Mouse (Mus musculus): ENCODE measurements around the gene Inf2. TPM values are rescaled to one million over a fixed set of nuclear protein-coding genes. Genes with fewer than 3 reads are reported as not detected.

The Inf2 gene
- polyA plus RNA-seq, 1 experiment from 2014 or later: 0.20 TPM

GRCm38 (mm10) chr12:112578296-112579090, 10.1 kb upstream of the Inf2 start:
- H3K36me3 ChIP-seq (ENCODE audit: control insufficient read depth, insufficient read depth, low read length): no peaks in the 10 kb centered on the region
- H3K27ac ChIP-seq (ENCODE audit: low read depth, low read length): no peak overlapping the region
- no peak overlapping the region for H3K9ac ChIP-seq (replicated peaks; ENCODE audit: low read depth, low read length)
- no peaks in the 10 kb centered on the region for H3K9me3 ChIP-seq (ENCODE audit: control insufficient read depth, low read length)
- H3K27me3 ChIP-seq (ENCODE audit: control insufficient read depth, insufficient read depth, low read length): no peaks in the 10 kb centered on the region
- 0 out of 2 replicates have a peak, but pooled peaks cover 3% of the 10 kb centered on the region for H3K4me1 ChIP-seq (ENCODE audit: control insufficient read depth, insufficient read depth, low read length)
- no peak for ATAC-seq (ENCODE audit: low read depth)
- H3K4me2 ChIP-seq (ENCODE audit: low read depth, low read length): no peak overlapping the region
- WGBS: 77% methylated on average over 6 of the region's 6 CpGs
- H3K4me3 ChIP-seq (ENCODE audit: low read depth, low read length): no peak overlapping the region

GRCm38 (mm10) chr12:112579430-112579829, 9.2 kb upstream of the Inf2 start:
- H3K27ac ChIP-seq (ENCODE audit: low read depth, low read length): no peak overlapping the region
- 0 out of 2 replicates have a peak, but pooled peaks cover 3% of the 10 kb centered on the region for H3K4me1 ChIP-seq (ENCODE audit: control insufficient read depth, insufficient read depth, low read length)
- no peaks in the 10 kb centered on the region for H3K36me3 ChIP-seq (ENCODE audit: control insufficient read depth, insufficient read depth, low read length)
- 59% methylated on average over 5 of the region's 5 CpGs for WGBS
- no peaks in the 10 kb centered on the region for H3K9me3 ChIP-seq (ENCODE audit: control insufficient read depth, low read length)
- no peak overlapping the region for H3K4me2 ChIP-seq (ENCODE audit: low read depth, low read length)
- no peaks in the 10 kb centered on the region for H3K27me3 ChIP-seq (ENCODE audit: control insufficient read depth, insufficient read depth, low read length)
- no peak for ATAC-seq (ENCODE audit: low read depth)
- no peak overlapping the region for H3K9ac ChIP-seq (replicated peaks; ENCODE audit: low read depth, low read length)
- no peak overlapping the region for H3K4me3 ChIP-seq (ENCODE audit: low read depth, low read length)

- WGBS: 84% methylated on average over 8 of the region's 8 CpGs
- no peak overlapping the region for H3K27ac ChIP-seq (ENCODE audit: low read depth, low read length)
- no peak overlapping the region for H3K4me3 ChIP-seq (ENCODE audit: low read depth, low read length)
- no peak overlapping the region for H3K9ac ChIP-seq (replicated peaks; ENCODE audit: low read depth, low read length)
- no peak overlapping the region for H3K4me2 ChIP-seq (ENCODE audit: low read depth, low read length)
- no peak for ATAC-seq (ENCODE audit: low read depth)
- no peaks in the 10 kb centered on the region for H3K27me3 ChIP-seq (ENCODE audit: control insufficient read depth, insufficient read depth, low read length)
- H3K36me3 ChIP-seq (ENCODE audit: control insufficient read depth, insufficient read depth, low read length): no peaks in the 10 kb centered on the region
- H3K4me1 ChIP-seq (ENCODE audit: control insufficient read depth, insufficient read depth, low read length): 0 out of 2 replicates have a peak, but pooled peaks cover 3% of the 10 kb centered on the region
- H3K9me3 ChIP-seq (ENCODE audit: control insufficient read depth, low read length): no peaks in the 10 kb centered on the region
Observed at GRCm38 (mm10) chr12:112579926-112580325, 8.7 kb upstream of the Inf2 start.

GRCm38 (mm10) chr12:112581113-112581512, 7.5 kb upstream of the Inf2 start:
- no peaks in the 10 kb centered on the region for H3K36me3 ChIP-seq (ENCODE audit: control insufficient read depth, insufficient read depth, low read length)
- no peaks in the 10 kb centered on the region for H3K27me3 ChIP-seq (ENCODE audit: control insufficient read depth, insufficient read depth, low read length)

GRCm38 (mm10) chr12:112584954-112585353, 3.6 kb upstream of the Inf2 start:
- no peaks in the 10 kb centered on the region for H3K36me3 ChIP-seq (ENCODE audit: control insufficient read depth, insufficient read depth, low read length)
- 0 out of 2 replicates have a peak, but pooled peaks cover 3% of the 10 kb centered on the region for H3K27me3 ChIP-seq (ENCODE audit: control insufficient read depth, insufficient read depth, low read length)
- no peak overlapping the region for H3K4me2 ChIP-seq (ENCODE audit: low read depth, low read length)
- H3K4me3 ChIP-seq (ENCODE audit: low read depth, low read length): no peak overlapping the region
- ATAC-seq (ENCODE audit: low read depth): no peak
- H3K4me1 ChIP-seq (ENCODE audit: control insufficient read depth, insufficient read depth, low read length): peaks cover 14% of the 10 kb centered on the region; the same call in 1 of the 2 replicates
- no peak overlapping the region for H3K27ac ChIP-seq (ENCODE audit: low read depth, low read length)
- H3K9ac ChIP-seq (replicated peaks; ENCODE audit: low read depth, low read length): no peak overlapping the region
- WGBS: 54% methylated on average over 7 of the region's 7 CpGs
- no peaks in the 10 kb centered on the region for H3K9me3 ChIP-seq (ENCODE audit: control insufficient read depth, low read length)

More at GRCm38 (mm10) chr12:112581113-112581512, 7.5 kb upstream of the Inf2 start:
- no peaks in the 10 kb centered on the region for H3K9me3 ChIP-seq (ENCODE audit: control insufficient read depth, low read length)
- WGBS: 91% methylated on average over 3 of the region's 3 CpGs
- ATAC-seq (ENCODE audit: low read depth): no peak
- H3K4me3 ChIP-seq (ENCODE audit: low read depth, low read length): no peak overlapping the region
- no peak overlapping the region for H3K27ac ChIP-seq (ENCODE audit: low read depth, low read length)
- H3K9ac ChIP-seq (replicated peaks; ENCODE audit: low read depth, low read length): no peak overlapping the region
- no peak overlapping the region for H3K4me2 ChIP-seq (ENCODE audit: low read depth, low read length)
- 0 out of 2 replicates have a peak, but pooled peaks cover 6% of the 10 kb centered on the region for H3K4me1 ChIP-seq (ENCODE audit: control insufficient read depth, insufficient read depth, low read length)

GRCm38 (mm10) chr12:112585924-112586538, 2.6 kb upstream of the Inf2 start:
- no peaks in the 10 kb centered on the region for H3K9me3 ChIP-seq (ENCODE audit: control insufficient read depth, low read length)
- H3K27me3 ChIP-seq (ENCODE audit: control insufficient read depth, insufficient read depth, low read length): 0 out of 2 replicates have a peak, but pooled peaks cover 3% of the 10 kb centered on the region
- H3K36me3 ChIP-seq (ENCODE audit: control insufficient read depth, insufficient read depth, low read length): no peaks in the 10 kb centered on the region
- no peak overlapping the region for H3K4me2 ChIP-seq (ENCODE audit: low read depth, low read length)
- ATAC-seq (ENCODE audit: low read depth): no peak
- WGBS: 72% methylated on average over 7 of the region's 7 CpGs
- H3K9ac ChIP-seq (replicated peaks; ENCODE audit: low read depth, low read length): no peak overlapping the region
- H3K4me3 ChIP-seq (ENCODE audit: low read depth, low read length): no peak overlapping the region
- H3K27ac ChIP-seq (ENCODE audit: low read depth, low read length): no peak overlapping the region
- H3K4me1 ChIP-seq (ENCODE audit: control insufficient read depth, insufficient read depth, low read length): peaks cover 14% of the 10 kb centered on the region; the same call in 1 of the 2 replicates

GRCm38 (mm10) chr12:112587125-112588124, 1.2 kb upstream of the Inf2 start:
- H3K9me3 ChIP-seq (ENCODE audit: control insufficient read depth, low read length): no peaks in the 10 kb centered on the region
- peaks cover 14% of the 10 kb centered on the region; the same call in 1 of the 2 replicates for H3K4me1 ChIP-seq (ENCODE audit: control insufficient read depth, insufficient read depth, low read length)
- no peak overlapping the region for H3K4me3 ChIP-seq (ENCODE audit: low read depth, low read length)
- WGBS: 79% methylated on average over 14 of the region's 14 CpGs
- H3K36me3 ChIP-seq (ENCODE audit: control insufficient read depth, insufficient read depth, low read length): no peaks in the 10 kb centered on the region
- H3K4me2 ChIP-seq (ENCODE audit: low read depth, low read length): no peak overlapping the region
- no peak overlapping the region for H3K9ac ChIP-seq (replicated peaks; ENCODE audit: low read depth, low read length)
- ATAC-seq (ENCODE audit: low read depth): no peak
- H3K27me3 ChIP-seq (ENCODE audit: control insufficient read depth, insufficient read depth, low read length): 0 out of 2 replicates have a peak, but pooled peaks cover 3% of the 10 kb centered on the region
- H3K27ac ChIP-seq (ENCODE audit: low read depth, low read length): no peak overlapping the region

GRCm38 (mm10) chr12:112589491-112590191, 1.1 kb downstream of the Inf2 start:
- no peak for ATAC-seq (ENCODE audit: low read depth)
- WGBS: 62% methylated on average over 8 of the region's 8 CpGs
- Histone ChIP-seq H3K27me3 (ENCODE audit: control insufficient read depth, insufficient read depth, low read length) (0 out of 2 replicates have a peak, but pooled peaks cover 3% of the 10 kb centered on the region), H3K4me2 (ENCODE audit: low read depth, low read length) (peak overlapping the region; percentile 84; the same call in 1 of the 2 replicates), H3K27ac (ENCODE audit: low read depth, low read length) (no peak overlapping the region), H3K9me3 (ENCODE audit: control insufficient read depth, low read length) (no peaks in the 10 kb centered on the region), H3K36me3 (ENCODE audit: control insufficient read depth, insufficient read depth, low read length) (no peaks in the 10 kb centered on the region), H3K9ac (replicated peaks; ENCODE audit: low read depth, low read length) (no peak overlapping the region), H3K4me3 (ENCODE audit: low read depth, low read length) (peak overlapping the region; percentile 42), H3K4me1 (ENCODE audit: control insufficient read depth, insufficient read depth, low read length) (peaks cover 19% of the 10 kb centered on the region)
